Mouse (Mus musculus): ENCODE data around the gene Kcnab3. TPM values are rescaled to one million over a fixed set of nuclear protein-coding genes. Genes with fewer than 3 reads are reported as not detected.
A peak's percentile ranks its signal among the peaks of the same experiment; 100 is the strongest.

Gene Kcnab3
- polyA plus RNA-seq (2014; fragmentation: Nextera tagmentation; extraction: Ambion mirVana): 1.7 and 2.0 TPM in 2 replicates

GRCm38 (mm10) chr11:69325628-69326407 is at the start of gene Kcnab3:
Gene Kcnab3 (plus strand): TSS chr11:69326258.
- WGBS: 12% methylated on average over 26 of the region's 26 CpGs
- ATAC-seq (ENCODE audit: low read depth) (peak; percentile 73), DNase-seq (ENCODE audit: low spot score) (peak; percentile 97)
- Histone ChIP-seq H3K4me2 (ENCODE audit: low read depth, low read length) (peak within 1 kb of the TSS; percentile 91), H3K27ac (replicated peaks; ENCODE audit: low read depth, low read length) (peak within 1 kb of the TSS; percentile 34; the same call in 1 of the 2 replicates), H3K4me3 (ENCODE audit: low read depth, low read length) (peak within 1 kb of the TSS; percentile 49), H3K4me1 (ENCODE audit: control insufficient read depth, insufficient read depth, low read length) (peaks cover 23% of the 10 kb centered on the region), H3K9me3 (ENCODE audit: control insufficient read depth, low read length) (no peaks in the 10 kb centered on the region), H3K9ac (ENCODE audit: low read depth, low read length) (peak within 1 kb of the TSS; percentile 73), H3K27me3 (replicated peaks; ENCODE audit: control insufficient read depth, insufficient read depth, low read length) (peaks cover 15% of the 10 kb centered on the region), H3K36me3 (ENCODE audit: control insufficient read depth, insufficient read depth, low read length) (no peaks in the 10 kb centered on the region)

GRCm38 (mm10) chr11:69277267-69277666 is 48.8 kb upstream of the Kcnab3 start:
- no peak overlapping the region for H3K4me3 ChIP-seq (ENCODE audit: low read depth, low read length)
- ATAC-seq (ENCODE audit: low read depth): no peak
- H3K36me3 ChIP-seq (ENCODE audit: control insufficient read depth, insufficient read depth, low read length): no peaks in the 10 kb centered on the region
- 74% methylated on average over 5 of the region's 5 CpGs for WGBS
- no peaks in the 10 kb centered on the region for H3K4me1 ChIP-seq (ENCODE audit: control insufficient read depth, insufficient read depth, low read length)
- no peak overlapping the region for H3K27ac ChIP-seq (replicated peaks; ENCODE audit: low read depth, low read length)
- H3K27me3 ChIP-seq (replicated peaks; ENCODE audit: control insufficient read depth, insufficient read depth, low read length): no peaks in the 10 kb centered on the region
- no peak for DNase-seq (ENCODE audit: low spot score)
- no peak overlapping the region for H3K4me2 ChIP-seq (ENCODE audit: low read depth, low read length)
- H3K9me3 ChIP-seq (ENCODE audit: control insufficient read depth, low read length): no peaks in the 10 kb centered on the region
- H3K9ac ChIP-seq (ENCODE audit: low read depth, low read length): no peak overlapping the region

GRCm38 (mm10) chr11:69291111-69291510 is 34.9 kb upstream of the Kcnab3 start:
- no peaks in the 10 kb centered on the region for H3K4me1 ChIP-seq (ENCODE audit: control insufficient read depth, insufficient read depth, low read length)
- DNase-seq (ENCODE audit: low spot score) (no peak), ATAC-seq (ENCODE audit: low read depth) (no peak)
- no peaks in the 10 kb centered on the region for H3K9me3 ChIP-seq (ENCODE audit: control insufficient read depth, low read length)
- H3K27me3 ChIP-seq (replicated peaks; ENCODE audit: control insufficient read depth, insufficient read depth, low read length): no peaks in the 10 kb centered on the region
- no peaks in the 10 kb centered on the region for H3K36me3 ChIP-seq (ENCODE audit: control insufficient read depth, insufficient read depth, low read length)
- no peak overlapping the region for H3K9ac ChIP-seq (ENCODE audit: low read depth, low read length)
- H3K27ac ChIP-seq (replicated peaks; ENCODE audit: low read depth, low read length): no peak overlapping the region
- no peak overlapping the region for H3K4me2 ChIP-seq (ENCODE audit: low read depth, low read length)
- H3K4me3 ChIP-seq (ENCODE audit: low read depth, low read length): no peak overlapping the region
- 96% methylated on average over 5 of the region's 5 CpGs for WGBS

- DNase-seq (ENCODE audit: low spot score) (peak; percentile 3), ATAC-seq (ENCODE audit: low read depth) (no peak)
- Histone ChIP-seq H3K4me1 (ENCODE audit: control insufficient read depth, insufficient read depth, low read length) (no peaks in the 10 kb centered on the region), H3K27me3 (replicated peaks; ENCODE audit: control insufficient read depth, insufficient read depth, low read length) (no peaks in the 10 kb centered on the region), H3K27ac (replicated peaks; ENCODE audit: low read depth, low read length) (no peak overlapping the region), H3K4me3 (ENCODE audit: low read depth, low read length) (no peak overlapping the region), H3K9me3 (ENCODE audit: control insufficient read depth, low read length) (no peaks in the 10 kb centered on the region), H3K9ac (ENCODE audit: low read depth, low read length) (no peak overlapping the region), H3K36me3 (ENCODE audit: control insufficient read depth, insufficient read depth, low read length) (peaks cover 22% of the 10 kb centered on the region), H3K4me2 (ENCODE audit: low read depth, low read length) (no peak overlapping the region)
- 83% methylated on average over 3 of the region's 3 CpGs for WGBS
Observed at GRCm38 (mm10) chr11:69295286-69295685, 30.8 kb upstream of the Kcnab3 start.

- H3K9me3 ChIP-seq (ENCODE audit: control insufficient read depth, low read length): no peaks in the 10 kb centered on the region
- WGBS: 98% methylated on average over 2 of the region's 2 CpGs
Observed at GRCm38 (mm10) chr11:69297799-69298198, 28.3 kb upstream of the Kcnab3 start.

GRCm38 (mm10) chr11:69298231-69298630 is 27.8 kb upstream of the Kcnab3 start:
- H3K9me3 ChIP-seq (ENCODE audit: control insufficient read depth, low read length): no peaks in the 10 kb centered on the region
- no peak overlapping the region for H3K4me2 ChIP-seq (ENCODE audit: low read depth, low read length)
- WGBS: 73% methylated on average over 7 of the region's 7 CpGs
- no peak overlapping the region for H3K9ac ChIP-seq (ENCODE audit: low read depth, low read length)
- no peaks in the 10 kb centered on the region for H3K4me1 ChIP-seq (ENCODE audit: control insufficient read depth, insufficient read depth, low read length)
- ATAC-seq (ENCODE audit: low read depth) (no peak), DNase-seq (ENCODE audit: low spot score) (no peak)
- H3K27me3 ChIP-seq (replicated peaks; ENCODE audit: control insufficient read depth, insufficient read depth, low read length): no peaks in the 10 kb centered on the region
- no peak overlapping the region for H3K4me3 ChIP-seq (ENCODE audit: low read depth, low read length)
- no peak overlapping the region for H3K27ac ChIP-seq (replicated peaks; ENCODE audit: low read depth, low read length)
- peaks cover 51% of the 10 kb centered on the region for H3K36me3 ChIP-seq (ENCODE audit: control insufficient read depth, insufficient read depth, low read length)

More at GRCm38 (mm10) chr11:69297799-69298198, 28.3 kb upstream of the Kcnab3 start:
- Histone ChIP-seq H3K9ac (ENCODE audit: low read depth, low read length) (no peak overlapping the region), H3K27me3 (replicated peaks; ENCODE audit: control insufficient read depth, insufficient read depth, low read length) (no peaks in the 10 kb centered on the region), H3K36me3 (ENCODE audit: control insufficient read depth, insufficient read depth, low read length) (peaks cover 46% of the 10 kb centered on the region), H3K4me3 (ENCODE audit: low read depth, low read length) (no peak overlapping the region), H3K27ac (replicated peaks; ENCODE audit: low read depth, low read length) (no peak overlapping the region), H3K4me1 (ENCODE audit: control insufficient read depth, insufficient read depth, low read length) (no peaks in the 10 kb centered on the region), H3K4me2 (ENCODE audit: low read depth, low read length) (no peak overlapping the region)
- ATAC-seq (ENCODE audit: low read depth) (no peak), DNase-seq (ENCODE audit: low spot score) (no peak)

GRCm38 (mm10) chr11:69302817-69303216 is 23.2 kb upstream of the Kcnab3 start:
- ATAC-seq (ENCODE audit: low read depth) (no peak), DNase-seq (ENCODE audit: low spot score) (no peak)
- WGBS: 86% methylated on average over 7 of the region's 7 CpGs
- Histone ChIP-seq H3K9ac (ENCODE audit: low read depth, low read length) (no peak overlapping the region), H3K4me1 (ENCODE audit: control insufficient read depth, insufficient read depth, low read length) (no peaks in the 10 kb centered on the region), H3K27me3 (replicated peaks; ENCODE audit: control insufficient read depth, insufficient read depth, low read length) (no peaks in the 10 kb centered on the region), H3K9me3 (ENCODE audit: control insufficient read depth, low read length) (no peaks in the 10 kb centered on the region), H3K4me2 (ENCODE audit: low read depth, low read length) (no peak overlapping the region), H3K4me3 (ENCODE audit: low read depth, low read length) (no peak overlapping the region), H3K27ac (replicated peaks; ENCODE audit: low read depth, low read length) (no peak overlapping the region), H3K36me3 (ENCODE audit: control insufficient read depth, insufficient read depth, low read length) (peaks cover 83% of the 10 kb centered on the region)

- DNase-seq (ENCODE audit: low spot score) (no peak), ATAC-seq (ENCODE audit: low read depth) (no peak)
- H3K4me3 ChIP-seq (ENCODE audit: low read depth, low read length): no peak overlapping the region
- H3K4me1 ChIP-seq (ENCODE audit: control insufficient read depth, insufficient read depth, low read length): no peaks in the 10 kb centered on the region
- 87% methylated on average over 9 of the region's 9 CpGs for WGBS
- peaks cover 93% of the 10 kb centered on the region for H3K36me3 ChIP-seq (ENCODE audit: control insufficient read depth, insufficient read depth, low read length)
- H3K4me2 ChIP-seq (ENCODE audit: low read depth, low read length): no peak overlapping the region
- H3K9ac ChIP-seq (ENCODE audit: low read depth, low read length): no peak overlapping the region
- no peaks in the 10 kb centered on the region for H3K9me3 ChIP-seq (ENCODE audit: control insufficient read depth, low read length)
- no peaks in the 10 kb centered on the region for H3K27me3 ChIP-seq (replicated peaks; ENCODE audit: control insufficient read depth, insufficient read depth, low read length)
- H3K27ac ChIP-seq (replicated peaks; ENCODE audit: low read depth, low read length): no peak overlapping the region
Observed at GRCm38 (mm10) chr11:69305291-69305690, 20.8 kb upstream of the Kcnab3 start.

GRCm38 (mm10) chr11:69306039-69306438 is 20.0 kb upstream of the Kcnab3 start:
- H3K27ac ChIP-seq (replicated peaks; ENCODE audit: low read depth, low read length): no peak overlapping the region

More at GRCm38 (mm10) chr11:69306039-69306438, 20.0 kb upstream of the Kcnab3 start:
- 89% methylated on average over 2 of the region's 2 CpGs for WGBS
- no peak overlapping the region for H3K4me3 ChIP-seq (ENCODE audit: low read depth, low read length)
- H3K4me1 ChIP-seq (ENCODE audit: control insufficient read depth, insufficient read depth, low read length): no peaks in the 10 kb centered on the region
- no peak for DNase-seq (ENCODE audit: low spot score)
- no peak for ATAC-seq (ENCODE audit: low read depth)
- peaks cover 94% of the 10 kb centered on the region for H3K36me3 ChIP-seq (ENCODE audit: control insufficient read depth, insufficient read depth, low read length)
- H3K9me3 ChIP-seq (ENCODE audit: control insufficient read depth, low read length): no peaks in the 10 kb centered on the region
- no peak overlapping the region for H3K4me2 ChIP-seq (ENCODE audit: low read depth, low read length)
- H3K27me3 ChIP-seq (replicated peaks; ENCODE audit: control insufficient read depth, insufficient read depth, low read length): no peaks in the 10 kb centered on the region
- no peak overlapping the region for H3K9ac ChIP-seq (ENCODE audit: low read depth, low read length)
